Mouse (Mus musculus): Measurements from ENCODE around the gene Pitpna.

DNA sequence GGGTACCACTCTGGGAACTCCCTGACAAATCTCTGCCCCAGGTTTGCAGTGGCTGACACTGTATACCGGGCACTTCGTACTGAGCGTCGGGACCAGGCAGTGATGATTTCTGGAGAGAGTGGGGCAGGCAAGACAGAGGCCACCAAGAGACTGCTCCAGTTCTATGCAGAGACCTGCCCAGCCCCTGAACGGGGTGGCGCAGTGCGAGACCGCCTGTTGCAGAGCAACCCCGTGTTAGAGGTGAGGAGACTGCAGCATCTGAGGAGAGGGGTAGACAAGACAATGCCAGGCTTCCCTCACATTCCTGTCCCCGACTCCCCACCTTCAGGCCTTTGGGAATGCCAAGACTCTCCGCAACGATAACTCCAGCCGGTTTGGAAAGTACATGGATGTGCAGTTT lies 70.4 kb downstream of the Pitpna start:
- no peak for TF ChIP-seq CTCF (IDR thresholded peaks at IDR 0.05; ENCODE audit: insufficient read depth, low read depth, low read length)
- no peak for TF ChIP-seq POLR2A (IDR thresholded peaks at IDR 0.05; ENCODE audit: insufficient read depth, low read depth, low read length)
